8 mouse cellular contexts compared by ENCODE assay signal in genomic region chr5:106756937-106757371, GRCm38 (mm10). TPM values are rescaled to one million over a fixed set of nuclear protein-coding genes. Genes with fewer than 3 reads are reported as not detected.
DNase-seq lines count a peak whose midpoint lies in the region; ATAC-seq and TF ChIP-seq lines count a peak whose summit lies in the region.

No protein-coding gene starts in this region.

- WGBS in kidney, postnatal 0 days = 4% methylated on average over 10 of the region's 10 CpGs
- WGBS in forebrain, embryonic 14.5 days = 2% methylated on average over 10 of the region's 10 CpGs
- WGBS in liver, postnatal 0 days (ENCODE audit: insufficient replicate concordance) = 8% methylated on average over 10 of the region's 10 CpGs

- no peak overlapping the region for H3K9ac ChIP-seq in kidney, postnatal 0 days (ENCODE audit: low read depth, low read length)
- peak overlapping the region; percentile 51 for H3K9ac ChIP-seq in forebrain, embryonic 14.5 days (ENCODE audit: low read length)
- no peak overlapping the region for H3K9ac ChIP-seq in liver, postnatal 0 days (replicated peaks)

- no peak overlapping the region for H3K27ac ChIP-seq in kidney, postnatal 0 days
- no peak overlapping the region for H3K27ac ChIP-seq in forebrain, embryonic 14.5 days (ENCODE audit: low read depth, low read length)
- H3K27ac ChIP-seq in liver, postnatal 0 days (ENCODE audit: low read depth) = no peak overlapping the region

- no peaks in the 10 kb centered on the region for H3K4me1 ChIP-seq in kidney, postnatal 0 days (replicated peaks; ENCODE audit: insufficient read depth, low read length)
- peaks cover 11% of the 10 kb centered on the region for H3K4me1 ChIP-seq in forebrain, embryonic 14.5 days (ENCODE audit: control insufficient read depth, insufficient read depth, low read length)
- H3K4me1 ChIP-seq in liver, postnatal 0 days (ENCODE audit: insufficient read depth) = no peaks in the 10 kb centered on the region; the same call in 1 of the 2 replicates

- TF ChIP-seq EP300 in liver, postnatal 0 days (IDR thresholded peaks at IDR 0.05; ENCODE audit: low read depth) = no peak

- peak overlapping the region; percentile 10; the same call in 1 of the 2 replicates for H3K4me3 ChIP-seq in kidney, postnatal 0 days (replicated peaks; ENCODE audit: low read depth, low read length)
- peak overlapping the region; percentile 27 for H3K4me3 ChIP-seq in forebrain, embryonic 14.5 days (ENCODE audit: low read depth, low read length)
- 0 out of 2 replicates have a peak overlapping the region, but pooled peaks have one; percentile 6 for H3K4me3 ChIP-seq in liver, postnatal 0 days (ENCODE audit: low read depth, low read length)

- peaks cover 11% of the 10 kb centered on the region; the same call in 1 of the 2 replicates for H3K27me3 ChIP-seq in kidney, postnatal 0 days (ENCODE audit: insufficient read depth, low read length)
- no peaks in the 10 kb centered on the region for H3K27me3 ChIP-seq in forebrain, embryonic 14.5 days (replicated peaks; ENCODE audit: control insufficient read depth, insufficient read depth, low read length)
- peaks cover 24% of the 10 kb centered on the region for H3K27me3 ChIP-seq in liver, postnatal 0 days (ENCODE audit: insufficient read depth, low read length)

- peak overlapping the region; percentile 23 for H3K4me2 ChIP-seq in kidney, postnatal 0 days (ENCODE audit: low read length)
- peak overlapping the region; percentile 62 for H3K4me2 ChIP-seq in forebrain, embryonic 14.5 days (ENCODE audit: low read length)
- no peak overlapping the region for H3K4me2 ChIP-seq in liver, postnatal 0 days (ENCODE audit: low read depth, low read length)

- no peaks in the 10 kb centered on the region for H3K36me3 ChIP-seq in kidney, postnatal 0 days (ENCODE audit: insufficient read depth, low read length)
- no peaks in the 10 kb centered on the region for H3K36me3 ChIP-seq in forebrain, embryonic 14.5 days (ENCODE audit: control insufficient read depth, insufficient read depth, low read length)
- H3K36me3 ChIP-seq in liver, postnatal 0 days (replicated peaks; ENCODE audit: insufficient read depth, low read length) = no peaks in the 10 kb centered on the region

- H3K9me3 ChIP-seq in kidney, postnatal 0 days (replicated peaks; ENCODE audit: low read length) = no peaks in the 10 kb centered on the region
- H3K9me3 ChIP-seq in forebrain, embryonic 14.5 days (replicated peaks; ENCODE audit: control insufficient read depth, low read length) = no peaks in the 10 kb centered on the region
- no peaks in the 10 kb centered on the region for H3K9me3 ChIP-seq in liver, postnatal 0 days (ENCODE audit: low read length)

- DNase-seq in kidney, postnatal 0 days (ENCODE audit: low spot score) = peak; percentile 44
- DNase-seq in kidney, postnatal 14 days = no peak
- DNase-seq in brain, adult 2 months (ENCODE audit: low read depth, low spot score) = peak; percentile 46
- peak; percentile 84 for DNase-seq in forebrain, embryonic 14.5 days (ENCODE audit: low spot score)
- no peak for DNase-seq in liver, postnatal 0 days
- DNase-seq in thymus, postnatal 14 days = peak; percentile 73
- no peak for DNase-seq in gastrocnemius, adult 18-20 months (ENCODE audit: low spot score)

- no peak for TF ChIP-seq CTCF in kidney, postnatal 0 days (IDR thresholded peaks at IDR 0.05; ENCODE audit: low read depth)
- no peak for TF ChIP-seq CTCF in liver, postnatal 0 days (IDR thresholded peaks at IDR 0.05; ENCODE audit: low read depth)

- no peak for ATAC-seq in kidney, postnatal 0 days (replicated peaks; ENCODE audit: low FRiP score, low read depth)
- peak; percentile 89 for ATAC-seq in forebrain, embryonic 14.5 days
- ATAC-seq in liver, postnatal 0 days = no peak
- ATAC-seq in erythroid progenitor cell, adult 5-6 weeks (replicated peaks; ENCODE audit: low FRiP score, poor library complexity, severe bottlenecking) = no peak

RNA-seq across cellular contexts. Expression of gene Zfp644, which starts 59.9 kb away (rescaled TPM):
- polyA plus RNA-seq in kidney, postnatal 0 days (2015; fragmentation: Nextera tagmentation; extraction: Ambion mirVana) = 60.2 and 64.7 TPM in 2 replicates
- polyA plus RNA-seq in forebrain, embryonic 14.5 days (2014; fragmentation: Nextera tagmentation; extraction: Ambion mirVana) = 106 and 110 TPM in 2 replicates
- 15.7 and 19.8 TPM in 2 replicates for polyA plus RNA-seq in liver, postnatal 0 days (2015; fragmentation: Nextera tagmentation; extraction: Ambion mirVana)
- 10 to 100 TPM; 47.2 to 48.8 TPM for total RNA-seq in gastrocnemius, adult 18-20 months (2021)
- 155 and 190 TPM in 2 replicates for total RNA-seq in erythroid progenitor cell, adult 5-6 weeks (2015; ENCODE audit: low replicate concordance)
- 116 and 155 TPM in 2 replicates for total RNA-seq in erythroid progenitor cell, adult 5-6 weeks (2017; ENCODE audit: low replicate concordance)

Comparison
In these comparisons a context has a peak if more than half of its experiments do, and no peak if none do; other contexts are left out.
1. DNase-seq: peak in kidney, postnatal 0 days (single experiment), brain, adult 2 months (single experiment), forebrain, embryonic 14.5 days (single experiment) and thymus, postnatal 14 days (single experiment); none in kidney, postnatal 14 days (single experiment), liver, postnatal 0 days (single experiment) and gastrocnemius, adult 18-20 months (single experiment).
2. Peak in every context shown above with its lines, with median percentiles within 50 percentile points of each other: H3K4me3 ChIP-seq.